Mouse (Mus musculus) liver, embryonic 15.5 days (tissue): ENCODE measurements around the gene Kctd19. TPM values are rescaled to one million over a fixed set of nuclear protein-coding genes. Genes with fewer than 3 reads are reported as not detected.

ENCODE experiments used
- ATAC-seq: fragments of 200-750 bp; cut with Nextera tagmentation; 2 replicates; pipeline ENCODE4 v1.8.0; 2017; ENCODE audit warnings: moderate number of reproducible peaks, mild to moderate bottlenecking, moderate library complexity; ENCODE audit not compliant: insufficient read depth
- H3K27ac ChIP-seq: fragments of 300-500 bp; sonication (generic); replicated peaks from 2 replicates; pipeline ENCODE4 v1.5.1; 2015; ENCODE audit warnings: mild to moderate bottlenecking, inconsistent platforms
- H3K27me3 ChIP-seq: fragments of 300-500 bp; sonication (generic); 2 replicates; pipeline ENCODE4 v1.6.1; 2015; ENCODE audit warnings: mild to moderate bottlenecking, inconsistent platforms
- H3K36me3 ChIP-seq: fragments of 300-500 bp; sonication (generic); replicated peaks from 2 replicates; pipeline ENCODE4 v1.6.1; 2015; ENCODE audit warnings: moderate library complexity, mild to moderate bottlenecking, inconsistent platforms
- H3K4me1 ChIP-seq: fragments of 300-500 bp; sonication (generic); replicated peaks from 2 replicates; pipeline ENCODE4 v1.6.1; 2015; ENCODE audit warnings: inconsistent platforms
- H3K4me2 ChIP-seq: fragments of 300-500 bp; sonication (generic); 2 replicates; pipeline ENCODE4 v1.6.1; 2015; ENCODE audit warnings: moderate library complexity, mild to moderate bottlenecking, inconsistent platforms
- H3K4me3 ChIP-seq: fragments of 300-500 bp; sonication (generic); replicated peaks from 2 replicates; pipeline ENCODE4 v1.5.1; 2015; ENCODE audit warnings: mild to moderate bottlenecking, inconsistent platforms
- H3K9ac ChIP-seq: fragments of 300-500 bp; sonication (generic); 2 replicates; pipeline ENCODE4 v1.6.1; 2015; ENCODE audit warnings: moderate library complexity, mild to moderate bottlenecking, inconsistent platforms
- H3K9me3 ChIP-seq: fragments of 300-500 bp; sonication (generic); replicated peaks from 2 replicates; pipeline ENCODE4 v1.6.1; 2016; ENCODE audit warnings: inconsistent platforms
- WGBS: fragments of 180-500 bp; shearing (Covaris S2); methylation state at CpG from one replicate; pipeline ENCODE4 v1.1.7; 2015; ENCODE audit warnings: mixed read lengths; ENCODE audit not compliant: insufficient replicate concordance; 5-methylcytosine and 5-hydroxymethylcytosine counted together
- polyA plus RNA-seq: library from polyadenylated mRNA; unstranded; fragments of >200 nt; fragmentation: Nextera tagmentation; extraction: Ambion mirVana; gene quantifications from 2 replicates; pipeline ENCODE4 v1.2.1, GENCODE M21; 2015

The Kctd19 gene
- polyA plus RNA-seq, 1 experiment from 2014 or later: not detected

DNA sequence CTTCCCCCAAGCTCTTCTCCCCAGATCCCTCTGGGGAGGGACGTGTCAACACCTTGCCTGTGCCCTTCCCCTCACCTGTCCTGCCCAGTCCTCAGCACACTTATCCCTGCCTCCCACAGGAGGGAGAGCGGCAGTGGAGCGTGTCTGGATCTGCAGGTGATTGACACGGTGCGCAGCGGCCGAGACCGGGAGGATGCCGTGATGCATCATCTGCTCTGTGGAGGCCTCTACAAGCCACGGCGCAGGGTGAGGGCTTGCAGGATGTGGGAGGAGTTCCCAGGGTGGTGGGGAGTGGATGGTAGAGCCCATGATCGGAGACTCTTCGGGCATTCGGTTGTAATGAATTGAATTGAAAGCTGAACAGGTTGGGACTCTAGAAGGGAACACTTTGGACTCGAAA is 54.1 kb downstream of the Kctd19 start:
- no peak overlapping the region for H3K4me3 ChIP-seq
- no peaks in the 10 kb centered on the region for H3K36me3 ChIP-seq
- no peak for ATAC-seq
- no peaks in the 10 kb centered on the region for H3K9me3 ChIP-seq
- H3K4me1 ChIP-seq: no peaks in the 10 kb centered on the region
- no peak overlapping the region for H3K27ac ChIP-seq
- WGBS: 69% methylated on average over 15 of the region's 15 CpGs
- H3K9ac ChIP-seq: no peak overlapping the region
- H3K4me2 ChIP-seq: no peak overlapping the region
- H3K27me3 ChIP-seq: peaks cover 33% of the 10 kb centered on the region

- 71% methylated on average over 14 of the region's 14 CpGs for WGBS
- Histone ChIP-seq H3K4me1 (no peaks in the 10 kb centered on the region), H3K27me3 (peaks cover 49% of the 10 kb centered on the region), H3K27ac (no peak overlapping the region), H3K9ac (no peak overlapping the region), H3K4me2 (no peak overlapping the region), H3K9me3 (no peaks in the 10 kb centered on the region), H3K4me3 (no peak overlapping the region), H3K36me3 (no peaks in the 10 kb centered on the region)
- ATAC-seq: no peak; the same call in 1 of the 2 replicates
Measured at GRCm38 (mm10) chr8:105356681-105357080, 56.6 kb downstream of the Kctd19 start.

- peaks cover 62% of the 10 kb centered on the region for H3K27me3 ChIP-seq
- no peaks in the 10 kb centered on the region for H3K36me3 ChIP-seq
- no peak overlapping the region for H3K27ac ChIP-seq
- H3K9ac ChIP-seq: no peak overlapping the region
- 49% methylated on average over 26 of the region's 26 CpGs for WGBS
- H3K9me3 ChIP-seq: no peaks in the 10 kb centered on the region
- no peak for ATAC-seq
- H3K4me3 ChIP-seq: no peak overlapping the region
- H3K4me2 ChIP-seq: no peak overlapping the region
- no peaks in the 10 kb centered on the region for H3K4me1 ChIP-seq
Measured at GRCm38 (mm10) chr8:105355179-105356024, 57.9 kb downstream of the Kctd19 start.

DNA sequence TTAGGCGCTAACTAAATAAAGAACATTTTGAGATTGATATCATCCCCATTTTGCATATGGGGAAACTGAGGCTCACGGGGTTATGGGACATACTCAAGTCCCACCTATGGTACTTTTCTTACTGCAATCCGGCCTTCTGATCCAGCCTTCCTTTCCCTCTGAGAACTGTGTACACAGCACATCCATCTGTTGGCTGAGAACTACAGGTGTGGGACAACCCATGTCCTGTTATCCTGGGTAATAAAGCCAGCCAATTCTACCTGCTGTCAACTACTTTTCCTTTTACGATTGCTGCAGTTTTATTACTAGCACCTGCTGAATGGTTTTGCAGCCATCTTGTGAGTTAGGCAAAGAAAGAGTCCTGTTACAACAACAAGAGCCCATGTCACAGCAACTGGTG is 58.8 kb downstream of the Kctd19 start:
- Histone ChIP-seq H3K27ac (no peak overlapping the region), H3K9ac (no peak overlapping the region), H3K4me2 (no peak overlapping the region), H3K9me3 (no peaks in the 10 kb centered on the region), H3K4me1 (no peaks in the 10 kb centered on the region), H3K36me3 (no peaks in the 10 kb centered on the region), H3K4me3 (no peak overlapping the region), H3K27me3 (peaks cover 70% of the 10 kb centered on the region)
- ATAC-seq: no peak
- 78% methylated on average over 4 of the region's 4 CpGs for WGBS

GRCm38 (mm10) chr8:105353583-105354135 is 59.6 kb downstream of the Kctd19 start:
- 70% methylated on average over 8 of the region's 8 CpGs for WGBS
- H3K9ac ChIP-seq: no peak overlapping the region
- peaks cover 71% of the 10 kb centered on the region for H3K27me3 ChIP-seq
- no peak overlapping the region for H3K4me3 ChIP-seq
- H3K4me2 ChIP-seq: no peak overlapping the region
- peaks cover 7% of the 10 kb centered on the region for H3K4me1 ChIP-seq
- no peaks in the 10 kb centered on the region for H3K9me3 ChIP-seq
- H3K27ac ChIP-seq: no peak overlapping the region
- ATAC-seq: no peak
- no peaks in the 10 kb centered on the region for H3K36me3 ChIP-seq

GRCm38 (mm10) chr8:105350186-105350585 is 63.1 kb downstream of the Kctd19 start:
- 51% methylated on average over 7 of the region's 7 CpGs for WGBS
- Histone ChIP-seq H3K27me3 (peaks cover 87% of the 10 kb centered on the region), H3K9ac (no peak overlapping the region), H3K36me3 (no peaks in the 10 kb centered on the region), H3K4me2 (0 out of 2 replicates have a peak overlapping the region, but pooled peaks have one; percentile 97), H3K9me3 (no peaks in the 10 kb centered on the region), H3K4me3 (no peak overlapping the region), H3K4me1 (peaks cover 41% of the 10 kb centered on the region), H3K27ac (no peak overlapping the region)
- no peak for ATAC-seq

GRCm38 (mm10) chr8:105349096-105349771 is 64.1 kb downstream of the Kctd19 start:
- Histone ChIP-seq H3K4me1 (peaks cover 50% of the 10 kb centered on the region), H3K4me2 (peak overlapping the region; percentile 97), H3K9ac (peak overlapping the region; percentile 69; the same call in 1 of the 2 replicates), H3K27ac (no peak overlapping the region), H3K27me3 (peaks cover 94% of the 10 kb centered on the region), H3K4me3 (peak overlapping the region; percentile 67), H3K9me3 (no peaks in the 10 kb centered on the region), H3K36me3 (no peaks in the 10 kb centered on the region)
- no peak for ATAC-seq
- WGBS: 1% methylated on average over 48 of the region's 48 CpGs

- Histone ChIP-seq H3K9ac (peak within 1 kb of the TSS; percentile 69), H3K27me3 (peaks cover 90% of the 10 kb centered on the region), H3K4me1 (peaks cover 54% of the 10 kb centered on the region), H3K4me3 (peak within 1 kb of the TSS; percentile 67), H3K9me3 (no peaks in the 10 kb centered on the region), H3K27ac (peak within 1 kb of the TSS; percentile 58; the same call in 1 of the 2 replicates), H3K36me3 (no peaks in the 10 kb centered on the region), H3K4me2 (peak within 1 kb of the TSS; percentile 97)
- no peak for ATAC-seq
- under 1% methylated on average over 34 of the region's 34 CpGs for WGBS
Measured at GRCm38 (mm10) chr8:105348450-105349095, 64.7 kb downstream of the Kctd19 start, which contains the start of gene Slc9a5. Slc9a5 (plus strand) TSS chr8:105348843.

GRCm38 (mm10) chr8:105347428-105348221 is 65.7 kb downstream of the Kctd19 start, which contains the start of gene Fhod1:
Fhod1 (minus strand) TSS chr8:105347953.
- Histone ChIP-seq H3K27ac (peak within 1 kb of the TSS; percentile 58), H3K27me3 (peaks cover 81% of the 10 kb centered on the region), H3K9me3 (no peaks in the 10 kb centered on the region), H3K9ac (peak within 1 kb of the TSS; percentile 69), H3K36me3 (no peaks in the 10 kb centered on the region), H3K4me1 (peaks cover 56% of the 10 kb centered on the region), H3K4me2 (peak within 1 kb of the TSS; percentile 97), H3K4me3 (peak within 1 kb of the TSS; percentile 67)
- WGBS: under 1% methylated on average over 53 of the region's 53 CpGs
- peak; percentile 86 for ATAC-seq
